Mouse (Mus musculus) G1E (cell line): Measurements from ENCODE around the gene Homer1.

ENCODE experiments used
- CTCF ChIP-seq: IDR thresholded peaks from 2 replicates; pipeline ENCODE4 v1.5.1; 2012; ENCODE audit warnings: low read depth, low read length, inconsistent platforms, mixed read lengths
- GATA1 ChIP-seq: IDR thresholded peaks from 2 replicates; pipeline ENCODE4 v1.6.1; 2012; ENCODE audit warnings: borderline replicate concordance, low read length, inconsistent platforms, mixed read lengths
- GATA2 ChIP-seq: IDR thresholded peaks from 2 replicates; pipeline ENCODE4 v1.6.1; 2012; ENCODE audit warnings: low read depth, low read length, inconsistent platforms, borderline replicate concordance
- POLR2AphosphoS5 ChIP-seq: IDR thresholded peaks from 2 replicates; pipeline ENCODE4 v1.6.1; 2012; ENCODE audit warnings: low read depth, low read length, inconsistent platforms; ENCODE audit not compliant: insufficient replicate concordance
- TAL1 ChIP-seq: conservative IDR thresholded peaks from 2 replicates; pipeline ENCODE4 v1.6.1; 2012; ENCODE audit warnings: low read depth, low read length, inconsistent platforms, mixed read lengths

GRCm38 (mm10) chr13:93354420-93355278, 55.2 kb downstream of the Homer1 start:
- TF ChIP-seq CTCF (no peak), POLR2AphosphoS5 (no peak), GATA2 (no peak), GATA1 (no peak), TAL1 (no peak)
